Mouse (Mus musculus): ENCODE measurements at regions not wholly inside any gene's neighbourhood (a gene's known extent, or its start where the extent isn't known, plus 50 kb on each side); places are given as distances from the start of the nearest gene placed in this dataset.

DNA sequence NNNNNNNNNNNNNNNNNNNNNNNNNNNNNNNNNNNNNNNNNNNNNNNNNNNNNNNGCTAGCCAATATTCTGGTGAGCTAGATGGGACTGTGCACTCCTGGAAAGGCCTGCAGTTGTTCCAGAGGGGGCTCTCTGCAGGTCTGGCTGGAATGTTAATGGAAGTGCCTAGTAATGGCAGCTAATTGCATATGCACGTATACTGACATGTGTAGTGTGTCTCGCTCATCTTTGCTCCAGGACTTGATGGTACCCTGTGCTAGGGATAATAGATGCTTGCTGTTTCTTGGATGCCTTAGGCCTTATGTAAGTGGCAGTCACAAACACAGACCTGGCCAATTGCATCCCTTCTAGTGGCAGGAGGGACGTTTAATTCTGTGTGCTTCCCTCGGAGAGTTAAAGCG is 560.0 kb upstream of the 3110018I06Rik start:
- DNase-seq = no peak

DNA sequence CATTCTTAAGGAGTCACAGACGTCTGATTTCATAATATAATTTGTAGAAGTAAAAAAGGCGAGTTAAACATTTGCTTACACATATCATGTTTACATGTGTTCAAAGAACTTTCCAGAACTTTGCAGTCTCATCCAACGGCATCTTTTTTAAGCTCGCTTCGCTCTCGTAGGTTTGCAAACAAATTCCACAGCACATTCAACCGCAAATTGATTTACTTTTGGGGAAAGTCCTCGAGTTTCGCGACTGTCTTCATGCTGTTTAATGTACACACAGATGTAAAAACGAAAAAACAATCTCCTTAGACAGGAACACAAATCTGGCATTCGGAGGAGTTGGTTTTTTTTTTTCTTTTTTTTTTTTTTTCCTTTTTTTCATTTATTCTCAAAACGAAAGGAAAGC is 559.3 kb upstream of the 3110018I06Rik start:
- DNase-seq = no peak

DNA sequence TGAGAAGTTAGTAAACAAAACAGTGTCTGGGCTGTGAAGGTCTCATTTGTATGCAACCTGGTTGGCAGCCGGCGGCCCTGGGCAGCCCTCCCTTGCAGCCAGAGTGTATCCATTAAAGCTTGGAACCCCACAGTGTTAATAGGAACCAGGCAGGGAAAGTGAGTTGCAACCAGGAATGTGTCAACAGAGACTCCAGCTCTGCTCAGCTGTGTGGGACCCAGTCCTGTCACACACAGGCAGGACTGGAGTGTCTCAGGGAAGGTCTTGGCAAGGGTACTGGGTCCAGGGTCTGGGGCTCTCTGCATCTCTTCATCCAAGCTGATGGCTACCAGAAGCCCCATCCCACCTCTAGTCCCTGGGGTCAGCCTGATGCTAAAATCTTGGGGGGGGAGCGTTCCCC is 556.8 kb upstream of the 3110018I06Rik start:
- no peak for DNase-seq

DNA sequence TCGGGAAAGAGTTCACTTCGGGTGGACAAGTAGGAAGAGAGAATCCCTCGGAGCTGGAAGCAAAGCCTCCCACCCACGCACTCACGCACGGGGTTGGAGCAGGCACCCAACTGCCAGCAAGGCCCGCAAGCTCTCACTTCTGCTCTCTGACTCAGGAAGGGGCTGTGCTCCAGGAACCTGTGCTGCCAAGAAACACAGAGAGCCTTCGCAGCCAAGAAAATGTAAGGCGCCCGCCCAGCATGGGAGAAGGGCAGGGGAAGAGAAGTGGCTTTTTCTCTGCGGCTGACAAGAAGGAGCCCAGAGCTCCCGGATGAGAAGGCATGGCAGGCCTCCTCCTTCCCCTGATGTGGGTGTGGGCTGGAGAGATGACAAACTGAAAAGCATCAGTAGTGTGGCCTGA is 549.1 kb upstream of the 3110018I06Rik start:
- DNase-seq = peak; percentile 36

DNA sequence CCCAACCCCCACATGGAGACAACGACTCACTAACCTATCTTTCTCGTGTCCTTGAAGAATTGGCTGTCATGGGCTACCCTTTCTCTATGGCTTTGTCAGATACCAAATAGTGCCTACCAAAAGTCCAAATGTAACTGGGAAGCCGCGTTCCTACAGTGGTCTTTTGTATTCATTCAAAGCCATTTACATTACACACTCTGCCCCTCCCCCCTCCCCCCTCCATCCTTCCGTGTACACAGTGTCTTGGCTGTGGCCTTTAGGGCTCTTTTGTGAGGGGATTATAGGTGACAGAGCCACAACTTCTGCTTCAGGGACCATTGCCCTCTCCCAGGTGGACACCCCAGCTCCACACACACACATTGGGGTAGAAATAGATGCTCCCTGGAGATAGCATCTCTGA is 544.6 kb upstream of the 3110018I06Rik start:
- DNase-seq = no peak

DNA sequence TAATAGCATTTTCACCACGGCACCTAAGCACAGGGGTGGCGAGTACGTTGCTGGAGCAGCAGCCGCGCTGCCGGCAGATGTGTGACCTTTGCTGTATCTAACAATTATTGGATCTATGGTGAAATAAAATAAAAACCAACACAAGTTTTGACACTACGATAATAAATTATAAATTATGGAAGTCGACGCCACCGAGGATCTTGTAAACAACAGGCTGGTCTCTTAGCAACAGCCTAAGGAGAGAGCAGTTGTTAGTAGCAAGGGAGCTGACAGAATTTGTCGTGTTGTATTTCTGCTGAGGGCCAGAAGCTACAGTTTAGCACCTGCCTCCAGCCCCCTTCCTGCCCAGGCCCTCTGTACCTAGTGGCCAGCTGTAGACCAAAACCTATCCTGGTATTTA is 535.8 kb upstream of the 3110018I06Rik start:
- DNase-seq = no peak

DNA sequence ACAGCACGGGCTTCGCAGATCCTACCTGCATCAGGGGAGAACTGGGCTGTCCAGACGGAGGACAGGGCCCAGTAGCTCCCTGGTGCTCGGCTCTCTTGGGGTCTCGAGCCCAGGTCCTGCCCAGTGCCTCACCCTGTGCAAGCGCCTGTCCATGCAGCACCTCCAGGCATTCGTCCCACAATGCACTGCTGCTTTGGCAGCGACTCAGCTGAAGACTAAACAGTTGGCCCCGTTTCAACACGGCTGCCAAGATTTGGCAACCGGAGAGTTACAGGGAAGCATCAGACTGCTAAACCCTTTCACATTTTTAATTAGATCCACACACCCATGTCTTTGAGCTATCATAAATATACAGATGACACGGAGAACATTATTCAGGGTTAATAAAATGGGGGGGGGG is 532.7 kb upstream of the 3110018I06Rik start:
- peak; percentile 76 for DNase-seq

DNA sequence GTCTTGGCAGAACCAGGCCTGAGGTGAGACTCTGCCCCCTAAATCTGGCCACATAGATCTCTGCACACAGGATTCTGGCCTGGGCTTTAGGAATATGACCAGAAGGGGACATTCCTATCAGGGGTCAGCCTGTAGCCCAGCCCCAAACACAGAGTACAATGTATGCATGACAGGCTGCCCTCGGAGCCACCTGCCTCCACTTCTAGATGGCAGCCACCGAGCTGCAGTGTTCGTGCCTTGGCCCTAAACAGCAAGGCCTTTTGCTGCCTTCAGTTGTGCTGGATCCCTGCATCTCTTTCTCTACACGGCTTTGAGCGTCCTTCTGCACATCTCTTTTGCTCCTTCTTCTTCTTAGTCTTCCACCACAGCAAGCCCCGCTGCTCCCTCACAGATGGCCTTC is 532.2 kb upstream of the 3110018I06Rik start:
- DNase-seq = peak; percentile 7

DNA sequence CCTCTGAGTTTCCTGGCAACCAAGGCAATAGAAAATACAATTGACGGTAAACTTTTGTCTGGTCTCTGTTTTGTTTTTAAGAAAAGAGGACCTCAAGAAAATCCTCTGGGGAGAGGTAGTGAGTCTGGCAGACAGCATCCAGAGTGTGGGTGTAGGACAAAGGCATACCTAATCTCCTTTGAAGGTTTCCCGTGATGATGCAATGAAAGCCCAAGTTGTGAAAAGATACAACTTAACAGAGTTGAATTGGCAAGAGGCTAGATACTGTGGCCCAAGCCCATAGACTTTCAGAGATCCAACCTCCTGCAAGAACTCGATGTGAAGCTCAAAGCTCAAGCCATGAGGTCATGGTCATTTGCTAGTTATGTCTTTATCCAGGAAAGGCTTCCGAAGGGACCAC is 526.4 kb upstream of the 3110018I06Rik start:
- DNase-seq = no peak

DNA sequence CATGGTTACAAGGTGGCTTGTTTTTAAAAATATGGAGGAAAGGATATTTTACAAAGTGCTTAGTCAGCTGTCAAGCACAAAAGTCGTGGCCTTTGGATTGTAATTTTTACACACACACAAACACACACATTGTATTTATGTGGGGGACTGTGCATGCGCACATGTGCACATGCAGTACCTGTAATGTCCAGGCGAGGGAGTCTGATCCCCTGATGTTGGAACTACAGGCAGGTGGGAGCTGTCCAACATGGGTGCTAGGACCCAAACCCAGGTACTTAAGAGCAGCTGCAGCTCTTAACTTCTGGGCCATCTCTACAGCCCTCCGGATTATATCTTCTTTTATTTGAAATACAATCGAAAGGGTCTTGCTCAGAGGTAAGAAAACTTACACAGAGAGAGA is 524.7 kb upstream of the 3110018I06Rik start:
- no peak for DNase-seq

DNA sequence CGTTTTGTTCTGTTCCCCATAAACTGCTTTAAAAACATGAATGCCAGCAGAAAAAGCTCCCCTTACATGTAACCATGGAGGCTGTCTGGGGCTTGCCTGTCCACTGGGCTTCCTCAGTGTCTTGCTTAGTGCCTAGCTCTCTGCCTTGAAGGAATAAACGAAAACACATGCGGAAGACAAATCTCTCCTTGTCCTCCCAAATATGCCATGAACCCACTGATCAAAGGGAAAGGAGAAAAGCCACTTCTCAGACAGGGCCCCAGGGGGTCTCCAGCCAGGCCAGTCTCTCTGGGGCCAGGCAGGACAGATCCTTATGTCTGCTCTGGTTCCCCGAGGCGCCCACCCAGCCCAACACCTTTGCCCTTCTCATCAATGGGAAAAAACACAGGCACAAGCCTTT is 518.6 kb upstream of the 3110018I06Rik start:
- DNase-seq = no peak

DNA sequence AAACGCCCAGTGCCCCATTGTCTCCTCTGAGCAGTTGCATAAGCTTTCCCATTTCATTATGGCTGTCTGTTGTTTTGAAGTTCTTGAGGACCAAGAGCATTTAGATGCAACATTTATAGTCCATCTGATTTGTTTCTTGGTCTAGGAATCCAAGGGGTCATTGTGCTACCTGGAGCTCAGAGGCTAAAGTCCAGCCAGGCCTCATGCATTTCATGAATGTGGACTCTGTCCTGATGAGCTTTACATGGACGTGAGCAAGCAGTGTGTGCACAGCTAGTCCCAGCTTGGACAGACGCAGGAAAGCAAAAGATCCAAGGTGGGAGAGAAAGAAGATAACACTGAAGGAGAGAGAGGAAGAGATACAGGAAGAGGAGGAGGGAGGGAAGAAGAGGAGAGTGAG is 496.0 kb upstream of the 3110018I06Rik start:
- no peak for DNase-seq

DNA sequence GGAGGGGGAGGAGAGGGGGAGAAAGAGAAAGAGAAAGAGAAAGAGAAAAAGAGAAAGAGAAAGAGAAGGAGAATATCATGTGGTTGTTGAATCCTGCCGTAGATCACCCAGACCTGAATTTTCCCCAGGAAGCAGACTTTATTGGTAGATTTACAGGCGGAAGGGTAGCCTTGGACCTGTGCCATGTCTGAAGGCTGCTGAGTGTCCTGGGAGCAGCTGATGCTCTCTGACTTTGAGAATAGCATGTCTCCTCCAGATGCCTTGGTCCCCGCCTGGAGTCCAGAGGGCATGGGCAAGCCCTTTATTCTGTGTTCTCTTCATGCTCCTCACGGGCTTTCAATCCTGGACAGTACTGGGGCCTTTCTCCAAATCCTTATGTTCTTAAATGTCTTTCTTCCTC is 495.4 kb upstream of the 3110018I06Rik start:
- DNase-seq = no peak

DNA sequence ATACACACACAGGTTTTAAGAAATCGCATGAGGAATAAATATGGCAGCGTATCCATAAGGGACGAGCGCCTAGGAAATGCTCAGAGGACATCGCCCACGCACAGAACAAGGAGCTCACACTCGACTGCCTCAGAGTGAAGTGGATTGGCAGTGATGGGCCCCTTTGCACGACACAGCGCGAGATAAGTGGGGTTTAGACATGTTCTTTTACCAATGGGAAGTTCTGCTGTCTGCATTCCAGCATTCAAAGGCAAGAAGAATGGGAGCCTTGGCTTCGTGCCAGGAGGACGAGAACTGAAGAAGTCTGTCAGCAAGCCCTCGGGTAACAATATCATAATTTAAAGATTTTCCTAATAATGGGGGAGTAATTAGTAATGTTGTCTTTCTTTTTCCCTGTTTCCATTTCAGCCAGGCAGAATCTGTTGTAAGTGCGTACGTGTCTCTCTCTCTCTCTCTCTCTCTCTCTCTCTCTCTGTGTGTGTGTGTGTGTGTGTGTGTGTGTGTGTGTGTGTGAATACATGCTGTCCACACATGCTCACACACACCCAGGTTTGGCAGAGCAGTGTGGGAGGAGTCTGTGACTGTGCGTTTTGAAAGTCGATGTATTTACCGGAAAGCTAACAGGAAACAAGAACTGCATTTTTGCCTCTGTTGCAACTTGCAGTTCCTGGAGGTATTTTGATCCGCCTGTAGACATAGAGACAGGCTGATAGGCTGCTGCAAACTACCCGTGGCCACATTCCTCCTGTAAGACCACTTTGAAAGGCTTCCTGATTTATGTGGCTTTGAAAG is 477.2 kb upstream of the 3110018I06Rik start:
- no peak for DNase-seq

DNA sequence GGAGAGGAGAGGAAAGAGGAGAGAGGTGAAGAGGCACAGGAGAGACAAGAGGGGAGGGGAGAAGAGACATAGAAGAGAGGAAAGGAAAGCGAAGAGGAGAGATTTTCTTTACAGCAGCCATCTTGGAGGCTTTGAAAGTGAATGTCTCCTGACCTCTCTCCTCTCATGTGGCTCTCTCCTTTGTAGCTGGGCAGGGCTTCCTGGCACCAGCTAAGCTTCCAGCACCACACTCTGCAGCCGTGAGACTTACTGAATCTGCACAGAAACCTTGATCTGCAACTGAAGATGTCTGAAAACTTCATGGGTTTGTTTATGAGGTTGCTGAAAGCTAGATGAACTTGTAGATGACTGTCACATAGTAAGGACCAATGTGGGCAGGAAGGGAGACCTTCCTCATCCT is 471.6 kb upstream of the 3110018I06Rik start:
- no peak for DNase-seq

DNA sequence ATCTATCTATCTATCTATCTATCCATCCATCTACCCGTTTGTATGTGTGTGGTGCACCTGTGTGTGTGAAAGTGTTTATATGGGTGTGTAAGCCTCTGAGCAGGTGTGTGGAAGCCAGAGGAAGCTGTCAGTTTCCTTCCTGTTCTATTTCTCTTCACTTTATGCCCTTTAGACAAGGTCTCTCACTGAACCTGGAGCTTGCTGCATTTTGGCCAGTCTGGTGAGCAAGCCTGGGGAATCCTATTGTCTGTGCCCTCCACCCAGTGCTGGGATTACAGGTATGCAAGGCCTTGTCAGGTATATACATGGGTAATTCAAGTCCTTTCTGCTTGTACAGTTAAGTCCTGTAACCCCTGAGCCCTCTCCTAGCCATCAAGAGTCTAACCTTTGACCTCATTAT is 466.6 kb upstream of the 3110018I06Rik start:
- no peak for DNase-seq

DNA sequence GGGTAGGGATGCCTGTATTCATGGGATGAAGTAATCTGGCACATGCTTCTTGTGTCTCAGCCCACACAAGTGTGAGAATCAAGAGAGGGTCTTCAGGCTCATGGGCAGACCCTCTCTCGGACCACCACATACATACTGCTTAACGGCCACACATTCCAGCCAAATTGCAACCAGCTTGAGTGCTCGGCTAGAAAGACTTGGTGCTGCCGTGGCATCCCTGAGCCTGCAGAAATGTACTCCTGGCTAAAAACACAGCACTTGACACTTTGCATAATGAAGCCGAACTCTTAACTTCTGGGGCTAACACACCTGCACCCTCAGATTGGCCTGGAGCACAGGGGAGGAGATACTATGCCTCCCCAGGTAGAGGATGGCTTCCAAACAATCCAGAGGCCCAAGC is 461.6 kb upstream of the 3110018I06Rik start:
- no peak for DNase-seq

DNA sequence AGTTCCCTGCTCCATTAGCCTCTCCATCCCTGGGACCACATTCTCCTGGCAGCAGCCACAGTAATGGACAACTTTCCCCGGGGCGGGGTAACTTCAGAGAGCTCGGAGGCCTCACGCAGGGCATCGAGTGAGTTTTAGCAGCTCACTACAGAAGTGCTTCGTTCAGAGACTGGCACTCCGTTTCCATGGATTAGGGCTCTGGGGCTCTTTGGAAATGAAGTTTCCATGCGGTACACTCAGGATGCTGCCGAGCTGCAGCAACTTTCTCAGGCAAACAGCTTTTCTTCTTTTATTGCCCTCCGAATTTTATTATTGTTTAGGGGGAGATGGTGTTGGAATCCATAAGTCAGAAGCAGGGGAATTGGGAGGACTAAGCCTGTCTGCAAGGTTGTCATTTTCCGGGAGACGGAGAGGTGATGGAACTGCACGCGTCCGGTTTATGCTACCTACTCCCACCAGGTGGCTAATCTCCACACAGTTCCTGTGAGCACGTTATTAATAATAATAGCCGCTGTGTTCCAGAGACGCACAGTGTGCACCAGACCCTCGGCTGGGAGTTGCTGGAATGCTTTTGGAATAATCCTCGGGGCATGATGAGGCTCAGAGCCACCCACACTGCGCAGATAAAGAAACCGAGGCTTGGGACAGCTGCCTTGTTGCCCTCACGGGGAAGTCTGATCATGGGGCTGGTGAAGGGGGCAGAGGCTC is 460.4 kb upstream of the 3110018I06Rik start:
- DNase-seq = no peak

DNA sequence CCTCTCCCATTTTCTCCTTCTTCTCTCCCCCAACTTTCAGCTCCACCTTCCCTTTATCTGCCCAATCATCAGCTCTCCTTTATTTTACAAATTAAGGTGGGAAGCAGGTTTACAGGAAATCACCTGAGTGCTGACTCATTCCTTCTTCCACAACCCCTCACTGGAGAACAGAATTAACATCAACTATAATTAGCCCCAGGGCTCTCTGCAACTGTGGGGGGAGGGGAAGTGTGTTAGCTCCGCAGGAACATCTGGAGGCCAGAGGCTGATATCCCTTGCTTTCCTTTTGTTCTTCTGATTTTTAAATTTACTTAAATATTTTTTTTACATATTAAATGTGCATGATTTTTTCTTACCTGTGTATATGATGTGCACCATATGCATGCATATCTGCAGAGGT is 459.4 kb upstream of the 3110018I06Rik start:
- DNase-seq = no peak

DNA sequence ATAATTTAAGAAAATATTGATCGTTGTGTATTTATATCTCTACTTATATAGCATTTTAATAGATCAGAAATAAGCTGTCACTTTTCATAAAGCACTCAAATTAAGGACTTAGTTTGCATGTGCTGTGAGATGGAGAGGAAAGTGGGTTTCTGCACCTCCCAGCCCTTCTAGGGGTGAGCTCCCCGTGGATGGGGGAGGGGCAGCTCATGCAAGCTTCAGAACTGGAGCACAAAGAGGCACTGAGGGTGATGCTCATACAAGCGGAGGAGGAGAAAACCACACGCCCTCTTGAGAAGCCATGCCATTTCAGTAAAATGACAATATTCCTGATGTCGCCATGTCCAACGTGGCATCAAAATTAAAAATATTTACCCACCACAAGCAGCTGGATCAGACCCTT is 452.1 kb upstream of the 3110018I06Rik start:
- DNase-seq = no peak

DNA sequence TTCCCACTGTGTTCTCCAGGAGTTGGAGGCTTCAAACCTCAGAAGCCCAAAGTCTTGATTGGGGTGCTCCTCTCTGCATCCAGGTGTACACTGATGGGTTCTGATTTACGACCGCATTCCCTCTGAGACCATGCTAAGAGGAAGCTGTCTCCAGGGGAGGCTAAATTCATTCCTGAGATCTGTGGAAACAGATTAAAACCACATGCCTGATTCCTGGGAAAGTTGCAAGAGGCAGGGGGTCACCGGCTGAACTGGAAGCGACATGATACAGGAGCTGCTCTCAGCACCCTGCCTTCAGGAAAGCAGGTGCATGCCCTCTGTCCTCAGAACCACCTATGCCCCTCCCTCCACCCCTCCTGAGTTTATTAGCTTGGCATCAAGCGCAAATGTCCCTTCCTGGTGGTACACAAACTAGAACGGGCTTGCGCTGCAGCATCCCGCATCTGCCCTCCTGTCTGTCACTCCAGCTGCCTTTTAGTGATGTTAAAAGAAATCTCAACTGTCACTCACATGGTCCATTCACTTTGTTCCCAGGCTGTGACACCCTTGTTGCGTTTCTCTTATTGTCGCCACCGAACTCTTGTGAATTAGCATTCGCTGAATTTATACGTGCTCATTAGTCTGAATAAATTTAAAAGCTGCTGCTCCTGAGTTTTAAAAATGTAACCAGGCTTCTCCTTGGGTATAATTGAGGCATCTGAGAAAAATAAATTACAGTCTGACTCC is 446.3 kb upstream of the 3110018I06Rik start:
- DNase-seq = no peak

DNA sequence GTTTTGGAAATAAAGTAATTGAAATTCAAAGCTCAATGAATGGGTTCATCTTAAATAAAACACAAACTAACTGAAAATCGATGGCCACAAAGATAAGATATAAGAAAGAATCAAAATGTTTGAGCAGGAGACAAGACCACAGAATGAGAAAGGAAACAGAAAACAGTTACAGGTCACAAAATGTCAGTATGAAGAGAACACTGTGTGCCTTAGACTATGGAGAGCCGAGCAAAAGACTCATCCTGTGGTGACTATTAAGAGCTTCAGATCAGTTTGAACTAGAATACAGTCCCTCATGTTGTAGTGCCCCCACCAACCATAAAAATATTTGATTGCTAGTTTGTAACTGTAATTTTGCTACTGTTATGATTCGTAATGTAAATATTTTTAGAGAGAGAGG is 441.9 kb upstream of the 3110018I06Rik start:
- no peak for DNase-seq

DNA sequence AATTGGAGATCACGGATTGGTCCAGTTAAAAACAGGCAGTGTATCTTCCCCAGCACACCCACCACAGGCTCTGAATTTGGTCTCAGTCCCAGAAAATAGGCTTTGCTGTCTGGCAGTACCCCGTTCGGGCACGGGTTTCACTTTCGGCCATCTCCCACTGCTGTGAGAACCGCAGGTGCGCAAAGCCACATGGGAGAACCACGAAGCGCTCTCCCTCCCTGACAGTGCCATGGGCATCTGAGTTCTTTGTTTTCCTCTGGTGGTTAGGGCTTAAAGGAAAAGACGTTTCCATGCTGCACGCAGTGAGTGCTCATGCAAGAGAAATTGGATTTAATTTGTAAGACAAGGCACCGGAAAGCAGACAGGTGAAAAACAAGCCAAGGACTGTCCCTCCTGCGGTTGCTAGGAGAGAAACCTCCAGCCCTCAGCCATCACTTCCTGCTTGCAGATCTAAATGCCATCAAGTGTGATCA is 441.3 kb upstream of the 3110018I06Rik start:
- peak; percentile 37 for DNase-seq

All from cerebellum, adult 8-10 months (tissue).